Mouse (Mus musculus): Measurements from ENCODE around the gene Gm49354. TPM values are rescaled to one million over a fixed set of nuclear protein-coding genes. Genes with fewer than 3 reads are reported as not detected.
"Not testable (repeated sequence)": the region's sequence is repeated elsewhere in the genome, so short reads cannot be mapped to it uniquely, and the experiment has no call there.

Gm49354 gene
- total RNA-seq, 2 experiments from 2014 or later: not detected

- DNase-seq (ENCODE audit: low spot score in 2 of 2): no peak
Measured at GRCm38 (mm10) chr13:59713710-59714109, 68.3 kb downstream of the Gm49354 start.

- not testable (repeated sequence) for DNase-seq (ENCODE audit: low spot score in 2 of 2)
Measured at GRCm38 (mm10) chr13:59711984-59712383, 70.1 kb downstream of the Gm49354 start, which contains the start of gene Spata31d1b. TSS of gene Spata31d1b (plus strand) at chr13:59712284.

- DNase-seq (ENCODE audit: low spot score in 2 of 2): no peak
Measured at GRCm38 (mm10) chr13:59710230-59710629, 71.8 kb downstream of the Gm49354 start, which contains the start of gene Spata31d1a. TSS of gene Spata31d1a (minus strand) at chr13:59710330.

Other genes starting within 250 kb of the Gm49354 start
- gene Agtpbp1, start 197.0 kb downstream of the Gm49354 start, total RNA-seq (2021): 10 to 100 TPM; 44.2 to 44.3 TPM
- 10 to 100 TPM; 67.8 to 74.0 TPM for gene Naa35, start 197.0 kb downstream of the Gm49354 start, total RNA-seq (2021)
- gene Golm1, start 106.4 kb downstream of the Gm49354 start, total RNA-seq (2021): 10 to 100 TPM; 18.5 to 22.7 TPM
- not detected for gene 4921517D22Rik, start 88.1 kb downstream of the Gm49354 start, total RNA-seq (2021)
- not detected for gene Spata31d1a, start 71.9 kb downstream of the Gm49354 start, total RNA-seq (2021)
- not detected for gene Spata31d1b, start 70.0 kb downstream of the Gm49354 start, total RNA-seq (2021)
- gene Spata31d1d, start 50.5 kb downstream of the Gm49354 start, total RNA-seq (2021): not detected
- gene 1700014D04Rik, start 35.5 kb downstream of the Gm49354 start, total RNA-seq (2021): under 1 TPM in 1 of 2 experiments, not detected in 1; 0.81 TPM
- 10 to 100 TPM; 79.6 to 83.9 TPM for gene Isca1, start 12.4 kb downstream of the Gm49354 start, total RNA-seq (2021)
- gene Tut7, start 40.9 kb upstream of the Gm49354 start, total RNA-seq (2021): 10 to 100 TPM; 78.2 to 91.7 TPM